Mouse (Mus musculus) CD4-positive, CD25-positive, alpha-beta regulatory T cell, adult 2 months (primary cell): Measurements from ENCODE around the gene Wdr75.

Experiments
- DNase-seq: peaks from one replicate; pipeline ENCODE4 v3.0.0-alpha.2; 2012; ENCODE audit warnings: low read depth, low spot score

Wdr75 gene

GRCm38 (mm10) chr1:45794969-45795908 is at the start of gene Wdr75:
TSS of gene Wdr75 (plus strand) at chr1:45795166.
- peak; percentile 96 for DNase-seq

- DNase-seq: no peak
Measured at GRCm38 (mm10) chr1:45755902-45756301, 39.1 kb upstream of the Wdr75 start.

GRCm38 (mm10) chr1:45756707-45757106 is 38.3 kb upstream of the Wdr75 start:
- no peak for DNase-seq

GRCm38 (mm10) chr1:45758011-45758410 is 37.0 kb upstream of the Wdr75 start:
- no peak for DNase-seq

GRCm38 (mm10) chr1:45760667-45761467 is 34.1 kb upstream of the Wdr75 start:
- DNase-seq: no peak

GRCm38 (mm10) chr1:45761468-45761795 is 33.5 kb upstream of the Wdr75 start:
- DNase-seq: no peak

GRCm38 (mm10) chr1:45765678-45766077 is 29.3 kb upstream of the Wdr75 start:
- DNase-seq: no peak

- peak; percentile 72 for DNase-seq
Measured at GRCm38 (mm10) chr1:45766123-45766522, 28.8 kb upstream of the Wdr75 start.

- DNase-seq: no peak
Measured at GRCm38 (mm10) chr1:45767533-45767932, 27.4 kb upstream of the Wdr75 start.

GRCm38 (mm10) chr1:45769321-45769720 is 25.6 kb upstream of the Wdr75 start:
- DNase-seq: no peak

GRCm38 (mm10) chr1:45770051-45770450 is 24.9 kb upstream of the Wdr75 start:
- peak; percentile 21 for DNase-seq

- no peak for DNase-seq
Measured at GRCm38 (mm10) chr1:45780606-45781288, 14.2 kb upstream of the Wdr75 start.

- peak; percentile 69 for DNase-seq
Measured at GRCm38 (mm10) chr1:45816889-45817288, 21.9 kb downstream of the Wdr75 start.

GRCm38 (mm10) chr1:45818564-45818963 is 23.6 kb downstream of the Wdr75 start:
- no peak for DNase-seq

GRCm38 (mm10) chr1:45824441-45824840 is 29.5 kb downstream of the Wdr75 start:
- DNase-seq: peak; percentile 10

- peak; percentile 70 for DNase-seq
Measured at GRCm38 (mm10) chr1:45825140-45825539, 30.2 kb downstream of the Wdr75 start.

- DNase-seq: no peak
Measured at GRCm38 (mm10) chr1:45825630-45826029, 30.7 kb downstream of the Wdr75 start.

- DNase-seq: no peak
Measured at GRCm38 (mm10) chr1:45826148-45826547, 31.2 kb downstream of the Wdr75 start.

- no peak for DNase-seq
Measured at GRCm38 (mm10) chr1:45826796-45827195, 31.8 kb downstream of the Wdr75 start.

GRCm38 (mm10) chr1:45830453-45831206 is 35.7 kb downstream of the Wdr75 start:
- no peak for DNase-seq

GRCm38 (mm10) chr1:45835362-45836063 is 40.5 kb downstream of the Wdr75 start:
- DNase-seq: no peak
